Mouse (Mus musculus) c-Kit-negative CD71-positive TER-119-positive erythroid progenitor cells, embryonic 14.5 days (primary cell): ENCODE measurements around the gene Atp6v0d1.
"Not testable (repeated sequence)": the region's sequence is repeated elsewhere in the genome, so short reads cannot be mapped to it uniquely, and the experiment has no call there.

Experiments used
- DNase-seq: peaks from one replicate; pipeline ENCODE4 v3.0.0-alpha.2; 2013; ENCODE audit warnings: low read depth, low spot score

The Atp6v0d1 gene

GRCm38 (mm10) chr8:105565952-105566702 lies at the start of gene Atp6v0d1:
Gene Atp6v0d1 (minus strand): TSS chr8:105566047.
- peak; percentile 99 for DNase-seq

- no peak for DNase-seq
Observed at GRCm38 (mm10) chr8:105613830-105614511, 48.1 kb upstream of the Atp6v0d1 start.

DNA sequence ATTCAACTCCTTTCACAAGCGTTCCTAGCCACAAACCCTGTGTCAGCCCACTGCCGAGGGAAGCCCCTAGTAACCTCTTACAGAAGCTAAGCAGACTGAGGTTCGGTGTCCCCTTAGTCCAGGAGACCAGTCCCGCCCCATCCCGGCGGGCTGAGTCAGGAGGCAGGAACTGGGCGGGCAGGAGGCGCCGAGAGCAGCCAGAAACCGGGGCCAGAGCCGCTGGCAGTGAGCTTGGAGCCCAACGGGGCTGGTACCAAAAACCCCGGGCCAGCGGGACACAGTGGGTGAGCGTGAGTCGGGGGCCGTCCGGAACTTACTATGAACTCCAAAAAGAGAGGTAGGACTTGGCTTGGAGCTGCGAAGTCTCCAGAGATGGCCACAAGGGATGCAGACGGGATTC lies 47.2 kb upstream of the Atp6v0d1 start:
- DNase-seq, result no peak

DNA sequence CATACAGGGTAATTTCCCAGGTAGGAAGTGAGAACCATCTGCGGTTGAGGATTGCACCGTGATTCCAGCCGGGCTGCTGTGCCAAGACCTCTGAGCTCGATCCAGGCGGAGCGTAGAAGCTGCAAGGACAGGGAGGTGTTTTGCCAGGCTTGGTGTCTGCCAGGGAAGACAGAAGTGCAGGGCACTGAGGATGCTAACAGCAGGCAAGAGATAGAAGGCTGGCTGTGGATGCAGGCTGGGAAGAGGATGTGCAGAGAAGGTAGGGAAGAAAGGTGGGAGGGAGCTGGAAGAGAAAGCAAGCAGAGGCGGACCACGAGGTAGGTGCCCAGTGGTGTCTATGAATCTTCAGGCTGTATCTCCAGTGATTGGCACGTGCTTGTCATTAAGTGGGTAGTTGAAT lies 46.0 kb upstream of the Atp6v0d1 start:
- DNase-seq, result no peak

DNA sequence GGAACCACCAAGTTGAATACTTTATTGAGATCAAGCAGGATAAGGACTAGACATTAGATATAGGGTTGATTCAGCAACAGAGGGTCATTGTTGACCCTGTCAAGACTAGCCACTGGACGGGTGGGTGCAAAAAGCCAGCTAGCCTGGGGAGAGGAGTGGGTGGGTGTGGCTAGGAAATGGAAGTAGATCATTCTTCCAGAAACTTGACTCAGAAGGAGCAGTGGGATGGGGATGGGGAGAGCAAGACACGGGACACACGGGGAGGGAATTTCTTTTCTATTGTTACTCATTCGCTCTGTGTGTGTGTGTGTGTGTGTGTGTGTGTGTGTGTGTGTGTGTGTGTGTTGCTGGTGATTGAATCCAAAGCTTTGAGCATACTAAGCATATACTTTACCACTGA lies 43.9 kb upstream of the Atp6v0d1 start:
- no peak for DNase-seq

DNA sequence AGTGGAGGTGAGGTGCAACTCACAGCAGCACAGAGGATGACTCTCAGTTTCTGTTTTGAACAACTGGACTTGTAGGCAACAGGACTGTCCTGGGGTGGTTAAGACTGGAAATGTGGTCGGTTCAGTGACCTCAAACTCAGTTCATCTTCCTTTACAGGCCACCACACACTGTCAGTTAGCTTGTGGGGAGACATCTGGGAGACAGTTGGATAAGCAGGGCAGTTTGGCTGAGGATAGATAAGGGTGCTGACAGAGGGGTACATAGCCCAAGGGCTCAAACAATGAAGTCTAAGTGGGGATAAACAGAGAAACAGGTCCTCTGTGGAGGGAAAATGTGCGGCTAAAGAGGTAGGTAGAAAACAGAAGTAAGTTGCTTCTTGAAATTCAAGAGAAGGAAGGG lies 43.5 kb upstream of the Atp6v0d1 start:
- no peak for DNase-seq

- DNase-seq, result peak; percentile 47
Observed at GRCm38 (mm10) chr8:105607684-105608083, 41.8 kb upstream of the Atp6v0d1 start.

DNA sequence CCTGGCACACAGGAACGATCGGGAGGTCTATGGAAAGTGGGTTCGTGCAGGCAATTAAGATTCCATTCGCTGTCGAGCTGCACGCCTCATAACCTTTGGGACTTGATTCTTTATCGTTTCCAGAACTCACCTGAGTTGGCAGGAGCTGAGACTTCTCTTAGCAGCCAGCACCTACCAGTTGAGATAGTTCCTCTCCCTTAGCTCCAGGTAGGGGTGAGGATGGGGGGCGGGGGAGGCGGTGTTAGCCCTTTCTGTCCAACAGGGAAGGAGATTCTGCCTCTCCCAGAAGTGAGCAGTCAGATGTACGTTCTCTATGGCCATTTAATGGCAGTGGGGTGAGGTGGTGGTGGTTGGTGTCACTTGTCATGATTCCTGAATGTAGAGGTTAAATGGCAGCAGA lies 41.2 kb upstream of the Atp6v0d1 start:
- no peak for DNase-seq

DNA sequence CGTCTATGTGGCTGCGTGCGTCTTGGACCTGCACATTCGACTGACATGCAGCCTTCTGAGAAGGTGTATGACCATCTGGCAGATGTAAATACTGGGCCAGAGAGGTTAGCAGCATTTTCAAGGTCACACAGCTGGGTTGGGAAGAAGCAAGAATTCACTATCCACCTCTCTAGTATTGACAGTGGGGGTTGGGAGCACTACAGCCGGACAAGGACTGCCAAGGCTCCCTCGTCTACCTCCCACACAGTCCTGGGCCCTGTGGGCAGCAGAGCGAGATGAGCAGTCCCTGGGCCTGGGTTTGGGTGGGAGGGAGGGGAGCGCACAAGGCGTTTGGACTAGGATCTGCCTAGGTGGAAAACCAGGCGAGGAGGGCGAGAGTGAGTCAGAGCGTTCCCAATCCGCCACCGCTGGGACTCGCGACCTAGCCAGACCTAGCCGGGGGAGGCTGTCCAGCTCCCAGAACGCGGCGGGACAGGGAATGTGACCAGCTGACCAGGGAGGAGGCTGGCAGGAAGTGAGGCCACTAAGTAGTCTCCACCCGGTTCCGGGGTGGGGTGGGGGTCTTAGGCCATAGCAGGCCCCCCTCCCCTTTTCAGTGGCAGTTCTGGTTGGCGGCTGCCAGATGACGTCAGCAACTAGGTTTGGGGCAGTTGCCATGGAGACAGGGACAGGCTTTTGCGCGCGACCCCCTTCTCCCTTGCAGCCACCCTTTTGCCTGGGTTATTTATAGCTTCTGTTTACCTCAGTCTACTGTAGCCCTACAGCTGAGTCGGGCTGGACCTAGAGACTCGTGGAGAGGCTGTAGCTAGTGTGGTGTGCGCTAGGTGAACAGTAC lies 40.6 kb upstream of the Atp6v0d1 start:
- DNase-seq, result no peak

DNA sequence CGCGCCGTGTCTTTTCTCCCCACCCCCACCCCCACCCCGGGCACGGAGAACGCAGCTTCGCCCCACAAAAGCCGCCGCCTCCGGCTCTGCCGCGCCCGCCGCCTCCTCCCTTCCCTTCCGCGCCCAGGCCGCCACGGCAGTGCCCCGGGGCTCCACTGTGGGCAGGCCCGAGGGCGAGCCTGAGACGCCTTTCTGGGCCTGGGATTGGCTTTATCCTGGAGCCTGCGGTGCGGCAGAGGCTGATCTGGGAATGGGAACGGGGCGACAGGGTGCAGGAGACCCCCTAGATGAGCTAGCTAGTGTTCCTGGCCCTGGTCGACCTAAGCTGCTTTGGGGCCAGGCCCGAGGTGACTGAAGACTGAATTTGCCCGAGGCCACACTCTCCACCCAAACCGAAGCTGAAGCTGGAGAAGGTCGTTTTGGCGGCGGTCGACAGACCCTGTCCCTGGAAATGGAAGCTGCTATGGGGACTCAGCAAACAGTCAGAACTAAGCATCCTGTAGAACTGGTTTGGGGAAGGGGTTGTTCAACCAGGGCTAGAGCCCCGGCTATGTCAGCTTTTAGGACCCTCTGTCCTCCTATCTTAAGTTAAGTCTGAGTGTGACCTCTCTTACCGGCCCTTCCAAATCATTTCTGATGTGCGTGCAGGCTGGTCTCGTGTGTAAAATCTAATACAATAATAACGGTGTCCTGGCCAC lies 39.8 kb upstream of the Atp6v0d1 start:
- no peak for DNase-seq

- DNase-seq, result no peak
Observed at GRCm38 (mm10) chr8:105604804-105605381, 39.0 kb upstream of the Atp6v0d1 start, which contains the start of gene Ripor1. Gene Ripor1 (plus strand): TSS chr8:105605255.

GRCm38 (mm10) chr8:105602540-105602939 lies 36.7 kb upstream of the Atp6v0d1 start:
- not testable (repeated sequence) for DNase-seq

- no peak for DNase-seq
Observed at GRCm38 (mm10) chr8:105601301-105601700, 35.5 kb upstream of the Atp6v0d1 start.

DNA sequence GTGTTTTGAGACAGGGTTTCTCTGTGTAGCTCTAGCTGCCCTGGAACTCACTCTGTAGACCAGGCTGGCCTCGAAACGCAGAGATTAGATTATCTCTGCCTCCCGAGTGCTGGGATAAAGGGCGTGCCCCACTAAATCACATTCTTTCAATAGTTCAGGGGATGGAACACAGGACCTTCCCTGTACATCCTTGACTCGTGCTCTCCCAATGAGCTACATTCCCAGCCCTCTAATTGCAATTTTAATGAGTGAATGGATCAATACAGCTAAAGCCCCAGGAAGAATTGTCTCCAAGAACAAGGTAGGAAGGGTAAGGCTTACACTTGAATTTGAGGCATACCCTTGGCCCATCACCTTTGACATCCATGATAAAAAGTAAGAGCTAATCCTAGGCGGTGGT lies 32.9 kb upstream of the Atp6v0d1 start:
- no peak for DNase-seq

- no peak for DNase-seq
Observed at GRCm38 (mm10) chr8:105596362-105597034, 30.7 kb upstream of the Atp6v0d1 start.

- no peak for DNase-seq
Observed at GRCm38 (mm10) chr8:105594451-105595242, 28.8 kb upstream of the Atp6v0d1 start.

GRCm38 (mm10) chr8:105593859-105594258 lies 28.0 kb upstream of the Atp6v0d1 start:
- DNase-seq, result no peak

GRCm38 (mm10) chr8:105592431-105592830 lies 26.6 kb upstream of the Atp6v0d1 start:
- no peak for DNase-seq

GRCm38 (mm10) chr8:105579719-105580118 lies 13.9 kb upstream of the Atp6v0d1 start:
- DNase-seq, result no peak

DNA sequence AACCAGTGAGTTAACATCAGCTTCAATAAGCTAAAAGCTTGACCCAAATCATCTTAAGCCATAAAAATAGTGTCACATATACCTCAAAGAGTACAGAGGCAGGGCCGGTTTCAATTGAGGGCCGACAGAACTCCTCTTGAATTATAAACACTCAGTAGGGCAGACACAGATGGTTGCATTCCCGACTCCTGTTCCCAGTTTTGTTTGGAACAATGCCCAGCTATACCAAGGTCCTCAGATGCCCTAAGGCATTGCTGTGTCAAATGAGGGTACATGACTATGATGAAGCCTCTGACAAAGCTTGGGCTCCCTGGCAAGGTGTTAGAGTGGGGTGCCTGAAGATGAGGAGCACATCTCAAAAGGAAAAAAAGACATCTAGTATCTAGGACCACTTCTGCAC lies 9.7 kb upstream of the Atp6v0d1 start:
- no peak for DNase-seq
